Mouse (Mus musculus) heart, embryonic 10.5 days (tissue): Measurements from ENCODE around the gene Rhog. TPM values are rescaled to one million over a fixed set of nuclear protein-coding genes. Genes with fewer than 3 reads are reported as not detected.
A peak's percentile ranks its signal among the peaks of the same experiment; 100 is the strongest.

Experiments used
- DNase-seq: peaks from one replicate; pipeline ENCODE4 v3.0.0-alpha.2; 2017; ENCODE audit warnings: low spot score
- H3K27ac ChIP-seq: fragments of 300-500 bp; sonication (generic); 2 replicates; pipeline ENCODE4 v1.5.1; 2016; ENCODE audit warnings: mild to moderate bottlenecking
- H3K27me3 ChIP-seq: fragments of 300-500 bp; sonication (generic); 2 replicates; pipeline ENCODE4 v1.6.1; 2016; ENCODE audit warnings: mild to moderate bottlenecking; ENCODE audit not compliant: poor library complexity, insufficient read depth, severe bottlenecking
- H3K36me3 ChIP-seq: fragments of 300-500 bp; sonication (generic); 2 replicates; pipeline ENCODE4 v1.6.1; 2016; ENCODE audit warnings: mild to moderate bottlenecking, moderate library complexity
- H3K4me1 ChIP-seq: fragments of 300-500 bp; sonication (generic); 2 replicates; pipeline ENCODE4 v1.6.1; 2016; ENCODE audit warnings: mild to moderate bottlenecking
- H3K4me3 ChIP-seq: fragments of 300-500 bp; sonication (generic); 2 replicates; pipeline ENCODE4 v1.5.1; 2016; ENCODE audit warnings: mild to moderate bottlenecking, moderate library complexity
- H3K9me3 ChIP-seq: fragments of 300-500 bp; sonication (generic); 2 replicates; pipeline ENCODE4 v1.6.1; 2016; ENCODE audit warnings: mild to moderate bottlenecking, moderate library complexity
- WGBS: fragments of 180-500 bp; shearing (Covaris S2); methylation state at CpG from one replicate; pipeline ENCODE4 v1.1.7; 2016; 5-methylcytosine and 5-hydroxymethylcytosine counted together
- polyA plus RNA-seq: library from polyadenylated mRNA; unstranded; fragments of >200 nt; fragmentation: Nextera tagmentation; extraction: Ambion mirVana; gene quantifications from 2 replicates; pipeline ENCODE4 v1.2.1, GENCODE M21; 2016

Rhog gene
- polyA plus RNA-seq, 1 experiment from 2014 or later = 48.9 TPM

GRCm38 (mm10) chr7:102248691-102249404 lies 7.0 kb downstream of the Rhog start:
- H3K9me3 ChIP-seq = no peaks in the 10 kb centered on the region
- H3K4me1 ChIP-seq = peaks cover 60% of the 10 kb centered on the region
- 16% methylated on average over 16 of the region's 16 CpGs for WGBS
- no peaks in the 10 kb centered on the region for H3K36me3 ChIP-seq
- no peaks in the 10 kb centered on the region for H3K27me3 ChIP-seq
- H3K4me3 ChIP-seq = peak overlapping the region; percentile 91
- H3K27ac ChIP-seq = peak overlapping the region; percentile 98
- DNase-seq = no peak

DNA sequence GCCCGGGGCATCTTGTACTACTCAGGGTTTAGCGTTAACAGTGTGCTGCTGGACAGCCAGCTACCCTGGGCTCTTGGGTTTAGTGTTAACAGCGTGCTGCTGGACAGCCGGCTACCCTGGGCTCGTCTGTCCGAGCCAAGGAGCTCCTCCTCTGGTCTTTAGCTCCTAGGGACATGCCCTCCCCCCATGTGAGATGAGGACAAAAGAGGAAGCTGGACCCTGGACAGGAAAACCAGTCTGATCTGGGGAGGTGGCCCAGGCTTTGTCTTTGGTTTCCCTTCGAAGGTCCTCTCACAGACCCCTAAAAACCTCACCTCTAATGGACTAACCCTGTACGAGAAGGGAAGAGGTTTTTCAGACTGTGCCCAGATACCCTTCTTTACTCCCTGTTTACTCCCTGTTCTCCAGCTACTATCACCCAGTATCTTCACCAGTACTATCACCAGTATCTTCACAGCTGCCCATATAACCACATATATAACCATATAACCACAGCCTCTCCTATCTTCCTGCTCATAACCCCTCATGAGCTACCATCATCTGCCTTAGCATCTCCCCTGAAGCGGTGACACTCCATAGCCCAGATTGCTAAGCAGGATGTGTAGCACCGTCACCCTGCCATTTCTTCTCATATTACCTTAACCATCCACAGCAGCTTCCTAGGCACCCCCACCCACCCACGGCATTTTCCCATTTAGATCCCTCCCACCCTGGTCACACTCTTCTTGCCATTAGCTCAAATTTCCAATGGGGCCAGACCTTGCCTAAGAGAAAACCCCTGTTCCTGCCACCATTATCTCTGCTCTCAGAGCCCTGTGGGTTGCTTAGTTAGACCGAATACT lies 8.7 kb downstream of the Rhog start:
- 45% methylated on average over 12 of the region's 12 CpGs for WGBS
- peaks cover 75% of the 10 kb centered on the region for H3K4me1 ChIP-seq
- no peaks in the 10 kb centered on the region; the same call in 1 of the 2 replicates for H3K36me3 ChIP-seq
- H3K27me3 ChIP-seq = no peaks in the 10 kb centered on the region
- H3K27ac ChIP-seq = peak overlapping the region; percentile 62
- peak overlapping the region; percentile 13; the same call in 1 of the 2 replicates for H3K4me3 ChIP-seq
- DNase-seq = no peak
- no peaks in the 10 kb centered on the region for H3K9me3 ChIP-seq

- peaks cover 80% of the 10 kb centered on the region for H3K4me1 ChIP-seq
- peak overlapping the region; percentile 62 for H3K27ac ChIP-seq
- peaks cover 3% of the 10 kb centered on the region; the same call in 1 of the 2 replicates for H3K36me3 ChIP-seq
- H3K4me3 ChIP-seq = peak overlapping the region; percentile 6
- no peaks in the 10 kb centered on the region for H3K9me3 ChIP-seq
- WGBS = 54% methylated on average over 6 of the region's 6 CpGs
- DNase-seq = no peak
- H3K27me3 ChIP-seq = no peaks in the 10 kb centered on the region
Observed at GRCm38 (mm10) chr7:102246265-102246664, 9.6 kb downstream of the Rhog start.

GRCm38 (mm10) chr7:102245775-102246174 lies 10.1 kb downstream of the Rhog start:
- Histone ChIP-seq H3K9me3 (no peaks in the 10 kb centered on the region), H3K27ac (peak overlapping the region; percentile 62), H3K36me3 (peaks cover 8% of the 10 kb centered on the region), H3K27me3 (no peaks in the 10 kb centered on the region), H3K4me1 (peaks cover 79% of the 10 kb centered on the region), H3K4me3 (peak overlapping the region; percentile 6; the same call in 1 of the 2 replicates)
- no peak for DNase-seq
- 3% methylated on average over 1 of the region's 1 CpGs for WGBS

- Histone ChIP-seq H3K4me1 (peaks cover 75% of the 10 kb centered on the region), H3K27ac (peak overlapping the region; percentile 62; the same call in 1 of the 2 replicates), H3K27me3 (no peaks in the 10 kb centered on the region), H3K4me3 (no peak overlapping the region), H3K36me3 (peaks cover 16% of the 10 kb centered on the region), H3K9me3 (no peaks in the 10 kb centered on the region)
- 72% methylated on average over 3 of the region's 3 CpGs for WGBS
- DNase-seq = no peak
Observed at GRCm38 (mm10) chr7:102244782-102245535, 10.9 kb downstream of the Rhog start.

DNA sequence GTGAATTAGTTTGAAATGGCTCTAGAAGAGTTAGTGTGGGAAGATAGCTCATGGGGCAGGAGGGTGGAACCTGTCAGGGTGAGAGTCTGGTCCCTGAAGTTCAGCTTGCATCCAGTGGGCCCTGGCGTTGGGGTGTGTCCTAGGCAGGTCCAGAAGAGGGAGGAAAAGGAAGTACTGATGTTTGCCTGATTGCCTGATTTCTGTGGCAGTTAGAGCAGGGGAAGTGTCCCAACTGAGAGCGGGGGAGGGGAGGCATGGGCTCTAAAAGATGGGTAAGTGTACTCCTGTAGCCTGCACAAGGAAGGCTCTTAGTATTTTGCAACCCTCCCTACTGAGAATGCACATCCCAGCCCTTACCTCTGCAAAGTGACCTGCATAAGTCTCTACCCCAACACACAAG lies 12.0 kb downstream of the Rhog start:
- Histone ChIP-seq H3K4me3 (no peak overlapping the region), H3K27me3 (no peaks in the 10 kb centered on the region), H3K4me1 (peaks cover 73% of the 10 kb centered on the region), H3K36me3 (peaks cover 27% of the 10 kb centered on the region), H3K27ac (no peak overlapping the region), H3K9me3 (no peaks in the 10 kb centered on the region)
- WGBS = 63% methylated on average over 2 of the region's 2 CpGs
- DNase-seq = no peak

DNA sequence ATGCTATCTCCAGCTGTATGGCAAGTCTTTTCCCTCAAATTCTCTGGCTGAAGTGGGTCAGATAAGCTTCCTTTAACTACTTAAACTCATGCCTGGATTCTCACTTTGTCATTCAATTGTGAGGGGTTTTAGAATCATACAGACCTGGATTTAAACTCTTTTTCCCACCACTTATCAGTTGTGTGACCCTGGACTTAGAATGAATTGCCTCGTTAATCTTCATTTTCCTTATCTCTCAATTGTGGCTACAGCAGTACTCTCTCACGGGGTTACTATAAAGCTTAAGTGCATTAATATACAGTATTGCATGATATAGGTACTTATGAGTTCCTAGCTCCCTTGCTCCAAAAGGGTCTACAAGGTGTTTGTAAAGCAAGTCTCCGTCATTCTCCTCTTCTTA lies 12.9 kb downstream of the Rhog start:
- H3K27ac ChIP-seq = no peak overlapping the region
- peaks cover 37% of the 10 kb centered on the region for H3K36me3 ChIP-seq
- H3K27me3 ChIP-seq = no peaks in the 10 kb centered on the region
- no peaks in the 10 kb centered on the region for H3K9me3 ChIP-seq
- 50% methylated on average over 3 of the region's 3 CpGs for WGBS
- no peak overlapping the region for H3K4me3 ChIP-seq
- DNase-seq = no peak
- peaks cover 63% of the 10 kb centered on the region for H3K4me1 ChIP-seq

DNA sequence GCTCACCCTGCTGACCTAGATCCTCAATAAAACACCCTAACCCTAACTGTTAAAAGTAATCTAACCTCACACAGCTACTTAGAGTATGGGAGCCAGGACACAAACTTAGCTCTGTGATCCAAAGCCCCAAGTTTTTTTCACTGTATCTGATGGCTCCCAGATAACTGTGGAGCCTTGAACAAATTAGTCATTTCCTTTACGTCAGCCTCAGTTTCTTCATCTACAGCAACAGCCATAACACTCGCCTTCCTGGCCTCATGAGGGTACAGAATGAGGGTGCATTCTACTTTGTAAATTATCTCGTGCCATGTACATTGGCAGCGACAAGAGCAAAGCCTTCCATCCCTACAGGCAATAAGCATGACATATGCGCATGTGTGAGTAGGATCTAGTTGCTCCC lies 13.5 kb downstream of the Rhog start:
- DNase-seq = no peak
- no peak overlapping the region for H3K27ac ChIP-seq
- H3K9me3 ChIP-seq = no peaks in the 10 kb centered on the region
- H3K36me3 ChIP-seq = peaks cover 42% of the 10 kb centered on the region
- H3K4me3 ChIP-seq = no peak overlapping the region
- peaks cover 58% of the 10 kb centered on the region for H3K4me1 ChIP-seq
- 74% methylated on average over 5 of the region's 5 CpGs for WGBS
- H3K27me3 ChIP-seq = no peaks in the 10 kb centered on the region

- H3K36me3 ChIP-seq = peaks cover 64% of the 10 kb centered on the region
- H3K27ac ChIP-seq = no peak overlapping the region
- H3K4me1 ChIP-seq = peaks cover 30% of the 10 kb centered on the region
- H3K27me3 ChIP-seq = no peaks in the 10 kb centered on the region
- DNase-seq = no peak
- WGBS = 82% methylated on average over 16 of the region's 16 CpGs
- H3K4me3 ChIP-seq = no peak overlapping the region
- H3K9me3 ChIP-seq = no peaks in the 10 kb centered on the region
Observed at GRCm38 (mm10) chr7:102239591-102239990, 16.3 kb downstream of the Rhog start.

DNA sequence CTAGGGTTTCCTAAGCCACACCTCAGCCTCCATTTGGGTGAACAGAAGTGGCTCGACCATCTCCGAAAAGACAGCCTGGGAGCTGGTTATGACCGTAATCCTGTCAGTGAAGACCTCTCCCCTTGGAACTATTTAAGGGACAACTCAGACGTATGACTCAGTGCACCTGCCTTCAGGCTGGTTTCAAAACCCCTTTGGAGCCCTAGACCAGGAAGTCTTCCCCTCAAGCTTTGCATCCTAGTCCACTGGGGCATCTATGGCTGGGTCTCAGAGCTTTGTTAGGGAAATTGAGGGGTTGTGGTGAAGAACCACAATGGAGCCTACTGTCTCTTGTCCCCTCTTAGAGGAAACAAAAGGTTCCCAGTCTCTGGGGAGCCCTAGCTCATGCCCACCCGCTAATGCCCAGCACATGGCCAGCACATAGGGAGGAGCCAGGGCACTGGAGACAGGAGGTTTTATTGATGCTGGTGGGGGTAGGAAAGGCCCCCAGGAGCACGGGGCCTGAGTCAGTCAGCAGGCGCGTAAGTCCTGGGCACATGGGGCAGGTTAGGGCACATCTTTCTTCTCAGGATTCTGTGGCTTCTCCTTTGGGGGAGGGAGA lies 17.1 kb downstream of the Rhog start:
- peaks cover 22% of the 10 kb centered on the region for H3K4me1 ChIP-seq
- no peak for DNase-seq
- no peak overlapping the region for H3K4me3 ChIP-seq
- WGBS = 92% methylated on average over 8 of the region's 8 CpGs
- no peak overlapping the region for H3K27ac ChIP-seq
- no peaks in the 10 kb centered on the region for H3K9me3 ChIP-seq
- H3K36me3 ChIP-seq = peaks cover 72% of the 10 kb centered on the region
- no peaks in the 10 kb centered on the region for H3K27me3 ChIP-seq

- Histone ChIP-seq H3K4me1 (no peaks in the 10 kb centered on the region), H3K36me3 (peaks cover 59% of the 10 kb centered on the region), H3K4me3 (no peak overlapping the region), H3K27me3 (no peaks in the 10 kb centered on the region), H3K27ac (no peak overlapping the region), H3K9me3 (no peaks in the 10 kb centered on the region)
- WGBS = 80% methylated on average over 4 of the region's 4 CpGs
- DNase-seq = no peak
Observed at GRCm38 (mm10) chr7:102233059-102233458, 22.8 kb downstream of the Rhog start.

GRCm38 (mm10) chr7:102229814-102230213 lies 26.0 kb downstream of the Rhog start:
- H3K36me3 ChIP-seq = peaks cover 34% of the 10 kb centered on the region

More at GRCm38 (mm10) chr7:102229814-102230213, 26.0 kb downstream of the Rhog start:
- Histone ChIP-seq H3K9me3 (no peaks in the 10 kb centered on the region), H3K4me1 (no peaks in the 10 kb centered on the region; the same call in 1 of the 2 replicates), H3K27ac (no peak overlapping the region), H3K27me3 (no peaks in the 10 kb centered on the region), H3K4me3 (no peak overlapping the region)
- DNase-seq = peak; percentile 50
- 92% methylated on average over 6 of the region's 6 CpGs for WGBS
